8 mouse cellular contexts compared by ENCODE assay signal in the genomic region with DNA sequence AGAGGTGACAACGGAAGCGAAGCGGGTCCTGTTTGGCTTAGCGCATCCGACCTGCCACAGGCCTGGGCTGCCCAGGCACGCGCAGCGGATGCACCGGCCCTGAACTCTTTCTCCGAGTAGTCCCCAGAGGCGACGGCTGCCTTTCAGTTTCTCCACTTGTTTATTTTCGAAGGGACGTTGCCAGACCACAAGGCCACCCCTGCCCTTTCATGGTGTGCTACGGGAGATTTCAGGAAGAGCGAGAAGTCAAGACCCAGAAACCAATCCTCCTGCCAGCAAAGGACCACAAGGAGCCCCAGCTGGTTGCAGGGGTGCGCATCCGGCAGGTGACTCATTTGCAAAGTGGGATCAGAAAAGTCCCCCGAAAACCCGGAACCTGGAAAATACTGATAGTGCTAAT. TPM values are rescaled to one million over a fixed set of nuclear protein-coding genes. Genes with fewer than 3 reads are reported as not detected.
DNase-seq lines count a peak whose midpoint lies in the region; ATAC-seq and TF ChIP-seq lines count a peak whose summit lies in the region.

No protein-coding gene starts in this region.

- no peak overlapping the region for H3K27ac ChIP-seq in testis, adult 2 months (ENCODE audit: control insufficient read depth, insufficient read depth, low read depth, low read length)
- H3K27ac ChIP-seq in heart, adult 2 months = no peak overlapping the region
- H3K27ac ChIP-seq in limb, embryonic 10.5 days = no peak overlapping the region
- H3K27ac ChIP-seq in spleen, adult 2 months (ENCODE audit: insufficient read depth, low read length) = peak overlapping the region; percentile 66

- DNase-seq in testis, postnatal 14 days (ENCODE audit: low spot score) = no peak
- DNase-seq in heart, adult 2 months = peak; percentile 61 to 69
- DNase-seq in limb, embryonic 10.5 days (ENCODE audit: low spot score) = peak; percentile 40
- peak in 1 of 2 experiments; percentile 71 for DNase-seq in spleen, adult 2 months (ENCODE audit: low read depth in 1 of 2, low spot score in 2 of 2)
- DNase-seq in right cerebral cortex, postnatal 36 days (ENCODE audit: low spot score in 2 of 2) = no peak

- TF ChIP-seq EP300 in heart, adult 2 months (IDR thresholded peaks at IDR 0.05; ENCODE audit: insufficient read depth, low read depth, low read length) = 0 out of 2 replicates have a peak, but pooled peaks have one; percentile 17

- H3K79me2 ChIP-seq in heart, adult 2 months (replicated peaks; ENCODE audit: control insufficient read depth, insufficient read depth, low read length) = no peaks in the 10 kb centered on the region

- no peak for TF ChIP-seq POLR2A in testis, adult 2 months (IDR thresholded peaks at IDR 0.05; ENCODE audit: control insufficient read depth, low read depth, low read length)
- TF ChIP-seq POLR2A in heart, adult 2 months (IDR thresholded peaks at IDR 0.05; ENCODE audit: insufficient read depth, low read depth, low read length) = no peak
- no peak for TF ChIP-seq POLR2A in spleen, adult 2 months (IDR thresholded peaks at IDR 0.05; ENCODE audit: low read depth, low read length)

- H3K9me3 ChIP-seq in limb, embryonic 10.5 days (replicated peaks) = no peaks in the 10 kb centered on the region

- TF ChIP-seq CTCF in testis, adult 2 months (IDR thresholded peaks at IDR 0.05; ENCODE audit: control insufficient read depth, insufficient read depth, insufficient replicate concordance, low read depth, low read length) = no peak
- no peak for TF ChIP-seq CTCF in heart, adult 2 months (IDR thresholded peaks at IDR 0.05)
- TF ChIP-seq CTCF in spleen, adult 2 months (IDR thresholded peaks at IDR 0.05; ENCODE audit: extremely low read depth, insufficient read depth, insufficient read length, insufficient replicate concordance) = no peak

- no peak for ATAC-seq in erythroblast, adult 5-6 weeks (replicated peaks; ENCODE audit: low FRiP score, poor library complexity, severe bottlenecking)
- no peak for ATAC-seq in cerebellum, adult (ENCODE audit: insufficient number of reproducible peaks, low FRiP score, low TSS enrichment)

- H3K4me3 ChIP-seq in testis, adult 2 months (ENCODE audit: control insufficient read depth, low read depth, low read length) = peak overlapping the region; percentile 15
- H3K4me3 ChIP-seq in heart, adult 2 months = no peak overlapping the region
- no peak overlapping the region for H3K4me3 ChIP-seq in limb, embryonic 10.5 days
- H3K4me3 ChIP-seq in spleen, adult 2 months (ENCODE audit: extremely low read depth, insufficient read depth, insufficient read length) = peak overlapping the region; percentile 36; the same call in 1 of the 2 replicates

- 14% methylated on average over 20 of the region's 20 CpGs for whole genome bisulfite sequencing in heart, adult 2 months
- WGBS in limb, embryonic 10.5 days = 21% methylated on average over 20 of the region's 20 CpGs
- 6% methylated on average over 20 of the region's 20 CpGs for WGBS in spleen, adult 2 months

- intact Hi-C loops in heart, adult 2 months (cut with DNase I) = no loop called here

- H3K9ac ChIP-seq in heart, adult 2 months (ENCODE audit: low read depth, low read length) = no peak overlapping the region

- H3K4me1 ChIP-seq in testis, adult 2 months (ENCODE audit: control insufficient read depth, insufficient read depth, low read length) = peaks cover 9% of the 10 kb centered on the region
- peaks cover 4% of the 10 kb centered on the region for H3K4me1 ChIP-seq in heart, adult 2 months (ENCODE audit: control insufficient read depth, insufficient read depth, low read length)
- peaks cover 19% of the 10 kb centered on the region for H3K4me1 ChIP-seq in limb, embryonic 10.5 days
- H3K4me1 ChIP-seq in spleen, adult 2 months (ENCODE audit: control insufficient read depth, insufficient read depth, insufficient read length) = peaks cover 18% of the 10 kb centered on the region; the same call in 1 of the 2 replicates

- no peaks in the 10 kb centered on the region for H3K27me3 ChIP-seq in testis, adult 2 months (ENCODE audit: control insufficient read depth, insufficient read depth, low read length)
- no peaks in the 10 kb centered on the region for H3K27me3 ChIP-seq in heart, adult 2 months (ENCODE audit: control insufficient read depth, insufficient read depth, low read length)
- peaks cover 14% of the 10 kb centered on the region for H3K27me3 ChIP-seq in limb, embryonic 10.5 days (ENCODE audit: low read depth, poor library complexity, severe bottlenecking)
- H3K27me3 ChIP-seq in spleen, adult 2 months (ENCODE audit: control insufficient read depth, insufficient read depth, low read length) = no peaks in the 10 kb centered on the region

- H3K36me3 ChIP-seq in testis, adult 2 months (ENCODE audit: control insufficient read depth, insufficient read depth, low read length) = no peaks in the 10 kb centered on the region
- H3K36me3 ChIP-seq in heart, adult 2 months (ENCODE audit: control insufficient read depth, insufficient read depth, low read length) = no peaks in the 10 kb centered on the region
- no peaks in the 10 kb centered on the region for H3K36me3 ChIP-seq in limb, embryonic 10.5 days
- H3K36me3 ChIP-seq in spleen, adult 2 months (ENCODE audit: control insufficient read depth, insufficient read depth, low read length) = no peaks in the 10 kb centered on the region

RNA-seq across cellular contexts. Expression of a gene that starts 12.6 kb away (rescaled TPM):
- polyA plus RNA-seq in testis, adult 2 months (2012; rRNA removed) = 17.4 and 18.8 TPM in 2 replicates
- 10 to 100 TPM; 27.8 to 27.9 TPM for total RNA-seq in heart, adult 2 months (2021)
- 34.3 and 45.4 TPM in 2 replicates for polyA plus RNA-seq in heart, adult 2 months (2012; rRNA removed)
- 21.1 and 22.1 TPM in 2 replicates for polyA plus RNA-seq in limb, embryonic 10.5 days (2016; fragmentation: Nextera tagmentation; extraction: Ambion mirVana)
- 87.1 and 113 TPM in 2 replicates for polyA plus RNA-seq in spleen, adult 2 months (2012; rRNA removed)
- 4.4 and 7.9 TPM in 2 replicates for total RNA-seq in erythroblast, adult 5-6 weeks (2015; ENCODE audit: low replicate concordance)
- 1.5 and 2.5 TPM in 2 replicates for total RNA-seq in erythroblast, adult 5-6 weeks (2017; ENCODE audit: low replicate concordance)

RNA-seq across cellular contexts. Expression of a gene that starts 38.3 kb away (rescaled TPM):
- polyA plus RNA-seq in testis, adult 2 months (2012; rRNA removed) = 0.73 and 0.88 TPM in 2 replicates
- 10 to 100 TPM in 1 of 2 experiments, 1 to 10 TPM in 1; 9.2 to 10.3 TPM for total RNA-seq in heart, adult 2 months (2021)
- polyA plus RNA-seq in heart, adult 2 months (2012; rRNA removed) = 6.3 and 8.3 TPM in 2 replicates
- 35.8 and 38.8 TPM in 2 replicates for polyA plus RNA-seq in limb, embryonic 10.5 days (2016; fragmentation: Nextera tagmentation; extraction: Ambion mirVana)
- polyA plus RNA-seq in spleen, adult 2 months (2012; rRNA removed) = 12.4 and 12.8 TPM in 2 replicates
- total RNA-seq in erythroblast, adult 5-6 weeks (2015; ENCODE audit: low replicate concordance) = 3.8 and 8.3 TPM in 2 replicates
- 3.1 and 3.3 TPM in 2 replicates for total RNA-seq in erythroblast, adult 5-6 weeks (2017; ENCODE audit: low replicate concordance)

Comparison
In these comparisons a context has a peak if more than half of its experiments do, and no peak if none do; other contexts are left out.
1. H3K4me3 ChIP-seq: peak in testis, adult 2 months (single experiment) and spleen, adult 2 months (single experiment); none in heart, adult 2 months (single experiment) and limb, embryonic 10.5 days (single experiment).
2. DNase-seq: peak in heart, adult 2 months (2 of 2) and limb, embryonic 10.5 days (single experiment); none in testis, postnatal 14 days (single experiment) and right cerebral cortex, postnatal 36 days (0 of 2).